Mouse (Mus musculus) forebrain, embryonic 11.5 days (tissue): Measurements from ENCODE around the gene Abraxas1. TPM values are rescaled to one million over a fixed set of nuclear protein-coding genes. Genes with fewer than 3 reads are reported as not detected.

Experiments used
- ATAC-seq: fragments of 200-750 bp; cut with Nextera tagmentation; replicated peaks from 2 replicates; pipeline ENCODE4 v1.8.0; 2017; ENCODE audit warnings: moderate TSS enrichment; ENCODE audit not compliant: low FRiP score
- DNase-seq: peaks from one replicate; pipeline ENCODE4 v3.0.0-alpha.2; 2017; ENCODE audit warnings: low spot score
- H3K27ac ChIP-seq: fragments of 300-500 bp; sonication (generic); 2 replicates; pipeline ENCODE4 v1.5.1; 2014; ENCODE audit warnings: low read depth, low read length
- H3K27me3 ChIP-seq: fragments of 300-500 bp; sonication (generic); 2 replicates; pipeline ENCODE4 v1.6.1; 2014; ENCODE audit warnings: mild to moderate bottlenecking, low read length, mixed read lengths; ENCODE audit not compliant: control insufficient read depth, insufficient read depth
- H3K36me3 ChIP-seq: fragments of 300-500 bp; sonication (generic); 2 replicates; pipeline ENCODE4 v1.6.1; 2014; ENCODE audit warnings: mild to moderate bottlenecking, low read length, moderate library complexity, mixed read lengths; ENCODE audit not compliant: control insufficient read depth, insufficient read depth
- H3K4me1 ChIP-seq: fragments of 300-500 bp; sonication (generic); replicated peaks from 2 replicates; pipeline ENCODE4 v1.6.1; 2014; ENCODE audit warnings: low read length, mixed read lengths; ENCODE audit not compliant: control insufficient read depth, insufficient read depth
- H3K4me2 ChIP-seq: fragments of 300-500 bp; sonication (generic); 2 replicates; pipeline ENCODE4 v1.6.1; 2014; ENCODE audit warnings: low read depth, mild to moderate bottlenecking, low read length, moderate library complexity, mixed read lengths; ENCODE audit not compliant: severe bottlenecking
- H3K4me3 ChIP-seq: fragments of 300-500 bp; sonication (generic); 2 replicates; pipeline ENCODE4 v1.5.1; 2014; ENCODE audit warnings: low read depth, low read length
- H3K9ac ChIP-seq: fragments of 300-500 bp; sonication (generic); 2 replicates; pipeline ENCODE4 v1.6.1; 2014; ENCODE audit warnings: low read length
- H3K9me3 ChIP-seq: fragments of 300-500 bp; sonication (generic); 2 replicates; pipeline ENCODE4 v1.6.1; 2016; ENCODE audit warnings: low read length, mixed read lengths; ENCODE audit not compliant: control insufficient read depth
- WGBS: fragments of 180-500 bp; shearing (Covaris S2); extraction: QIAGEN DNeasy Blood & Tissue Kit; methylation state at CpG from one replicate; pipeline ENCODE4 v1.1.7; 2014; 5-methylcytosine and 5-hydroxymethylcytosine counted together
- polyA plus RNA-seq: library from polyadenylated mRNA; unstranded; fragments of >200 nt; fragmentation: Nextera tagmentation; extraction: Ambion mirVana; gene quantifications from 2 replicates; pipeline ENCODE4 v1.2.1, GENCODE M21; 2014

Gene Abraxas1
- polyA plus RNA-seq, 1 experiment from 2014 or later: 39.5 TPM

GRCm38 (mm10) chr5:100835862-100836538 is 15.2 kb upstream of the Abraxas1 start:
- Histone ChIP-seq H3K27me3 (no peaks in the 10 kb centered on the region), H3K4me2 (no peak overlapping the region), H3K9ac (no peak overlapping the region), H3K27ac (no peak overlapping the region), H3K4me3 (no peak overlapping the region), H3K4me1 (no peaks in the 10 kb centered on the region), H3K36me3 (no peaks in the 10 kb centered on the region), H3K9me3 (no peaks in the 10 kb centered on the region)
- ATAC-seq: no peak
- no peak for DNase-seq
- WGBS: 78% methylated on average over 9 of the region's 9 CpGs

- Histone ChIP-seq H3K4me1 (no peaks in the 10 kb centered on the region), H3K36me3 (no peaks in the 10 kb centered on the region), H3K4me3 (no peak overlapping the region), H3K9ac (no peak overlapping the region), H3K4me2 (no peak overlapping the region), H3K9me3 (no peaks in the 10 kb centered on the region), H3K27ac (no peak overlapping the region), H3K27me3 (no peaks in the 10 kb centered on the region)
- no peak for DNase-seq
- WGBS: 75% methylated on average over 2 of the region's 2 CpGs
- ATAC-seq: no peak
Measured at GRCm38 (mm10) chr5:100833841-100834240, 13.1 kb upstream of the Abraxas1 start.

GRCm38 (mm10) chr5:100832680-100833079 is 11.9 kb upstream of the Abraxas1 start:
- Histone ChIP-seq H3K4me1 (no peaks in the 10 kb centered on the region), H3K9ac (no peak overlapping the region), H3K36me3 (no peaks in the 10 kb centered on the region), H3K4me3 (no peak overlapping the region), H3K9me3 (no peaks in the 10 kb centered on the region), H3K27me3 (no peaks in the 10 kb centered on the region), H3K27ac (no peak overlapping the region), H3K4me2 (no peak overlapping the region)
- no peak for DNase-seq
- 86% methylated on average over 3 of the region's 3 CpGs for WGBS
- ATAC-seq: no peak

- no peaks in the 10 kb centered on the region for H3K9me3 ChIP-seq
- no peak overlapping the region for H3K9ac ChIP-seq
- no peaks in the 10 kb centered on the region for H3K27me3 ChIP-seq
- DNase-seq (no peak), ATAC-seq (no peak)
- H3K4me2 ChIP-seq: no peak overlapping the region
- H3K27ac ChIP-seq: no peak overlapping the region
- H3K36me3 ChIP-seq: no peaks in the 10 kb centered on the region
- H3K4me1 ChIP-seq: no peaks in the 10 kb centered on the region
- WGBS: 90% methylated on average over 3 of the region's 3 CpGs
- H3K4me3 ChIP-seq: no peak overlapping the region
Measured at GRCm38 (mm10) chr5:100828701-100829100, 7.9 kb upstream of the Abraxas1 start.

- Histone ChIP-seq H3K4me2 (no peak overlapping the region), H3K9ac (no peak overlapping the region), H3K36me3 (no peaks in the 10 kb centered on the region), H3K27ac (no peak overlapping the region), H3K9me3 (no peaks in the 10 kb centered on the region), H3K27me3 (no peaks in the 10 kb centered on the region), H3K4me1 (no peaks in the 10 kb centered on the region), H3K4me3 (no peak overlapping the region)
- 81% methylated on average over 7 of the region's 7 CpGs for WGBS
- DNase-seq (no peak), ATAC-seq (no peak)
Measured at GRCm38 (mm10) chr5:100826531-100826930, 5.8 kb upstream of the Abraxas1 start.

GRCm38 (mm10) chr5:100825975-100826374 is 5.2 kb upstream of the Abraxas1 start:
- H3K9me3 ChIP-seq: no peaks in the 10 kb centered on the region
- 29% methylated on average over 2 of the region's 2 CpGs for WGBS
- ATAC-seq: no peak
- no peak overlapping the region for H3K9ac ChIP-seq
- H3K27ac ChIP-seq: no peak overlapping the region
- no peak for DNase-seq
- no peaks in the 10 kb centered on the region for H3K36me3 ChIP-seq
- H3K4me2 ChIP-seq: no peak overlapping the region
- no peaks in the 10 kb centered on the region for H3K27me3 ChIP-seq
- no peak overlapping the region for H3K4me3 ChIP-seq
- H3K4me1 ChIP-seq: no peaks in the 10 kb centered on the region

GRCm38 (mm10) chr5:100822826-100823225 is 2.1 kb upstream of the Abraxas1 start:
- ATAC-seq (no peak), DNase-seq (no peak)
- Histone ChIP-seq H3K27me3 (no peaks in the 10 kb centered on the region), H3K27ac (no peak overlapping the region), H3K9ac (no peak overlapping the region), H3K4me2 (no peak overlapping the region), H3K4me3 (no peak overlapping the region), H3K36me3 (no peaks in the 10 kb centered on the region), H3K4me1 (no peaks in the 10 kb centered on the region), H3K9me3 (no peaks in the 10 kb centered on the region)
- 88% methylated on average over 7 of the region's 7 CpGs for WGBS

GRCm38 (mm10) chr5:100821375-100821774 is 610 bp upstream of the Abraxas1 start:
- H3K27ac ChIP-seq: no peak overlapping the region
- H3K9me3 ChIP-seq: no peaks in the 10 kb centered on the region
- 86% methylated on average over 8 of the region's 8 CpGs for WGBS
- H3K27me3 ChIP-seq: no peaks in the 10 kb centered on the region
- no peak overlapping the region; the same call in 1 of the 2 replicates for H3K4me2 ChIP-seq
- DNase-seq (no peak), ATAC-seq (no peak)
- no peaks in the 10 kb centered on the region for H3K36me3 ChIP-seq
- H3K9ac ChIP-seq: no peak overlapping the region
- H3K4me3 ChIP-seq: no peak overlapping the region; the same call in 1 of the 2 replicates
- H3K4me1 ChIP-seq: no peaks in the 10 kb centered on the region
